Mouse (Mus musculus): ENCODE data around the gene Cyp1b1. TPM values are rescaled to one million over a fixed set of nuclear protein-coding genes. Genes with fewer than 3 reads are reported as not detected.

Gene Cyp1b1
- total and polyA plus RNA-seq, 3 experiments: not detected

DNA sequence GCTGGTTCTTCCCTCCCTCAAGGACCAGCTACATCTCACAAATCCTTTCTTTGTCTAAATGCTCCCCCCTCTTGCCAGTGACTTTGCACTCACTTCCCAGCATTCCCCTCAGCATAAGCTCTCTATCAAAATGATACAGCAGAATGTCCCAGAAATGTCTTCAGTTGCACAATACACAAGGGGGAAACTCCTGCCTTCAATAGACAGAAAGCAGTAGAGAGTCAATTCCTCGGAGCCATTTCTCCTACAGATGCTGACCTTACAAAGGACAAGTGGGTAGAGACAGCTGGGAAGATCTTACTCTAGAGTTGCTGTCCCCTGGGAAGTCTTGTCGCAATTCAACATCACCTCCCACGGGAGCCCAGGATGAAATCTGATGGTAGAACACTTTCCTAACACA, 22.7 kb upstream of the Cyp1b1 start:
- Histone ChIP-seq H3K27ac (ENCODE audit: control insufficient read depth, low read depth, low read length) (no peak overlapping the region), H3K27me3 (ENCODE audit: control insufficient read depth in 1 of 2, insufficient read depth in 2 of 2, low read length in 2 of 2) (peaks cover 0 to 3% of the 10 kb centered on the region in 2 experiments; a peak in 2 of 4 replicates), H3K4me3 (ENCODE audit: control insufficient read depth in 1 of 2, insufficient read depth in 1 of 2, low read depth in 2 of 2, low read length in 2 of 2) (no peak overlapping the region), H3K36me3 (ENCODE audit: control insufficient read depth in 1 of 2, insufficient read depth in 2 of 2, low read length in 2 of 2) (no peaks in the 10 kb centered on the region), H3K9ac (ENCODE audit: control insufficient read depth, low read depth, low read length, poor library complexity, severe bottlenecking) (no peak overlapping the region), H3K9me3 (replicated peaks; ENCODE audit: insufficient read depth, low read length) (no peaks in the 10 kb centered on the region), H3K79me2 (ENCODE audit: control insufficient read depth, insufficient read depth, low read length, poor library complexity) (no peaks in the 10 kb centered on the region), H3K4me1 (ENCODE audit: control insufficient read depth in 1 of 2, insufficient read depth in 2 of 2, low read length in 2 of 2) (no peaks in the 10 kb centered on the region)
- no peak for DNase-seq (ENCODE audit: low read depth, low spot score)
- TF ChIP-seq KAT2A (conservative IDR thresholded peaks at IDR 0.05; ENCODE audit: low read depth, low read length): no peak
- TF ChIP-seq RCOR1 (IDR thresholded peaks at IDR 0.05; ENCODE audit: low read depth, low read length): no peak
- TF ChIP-seq MAX (IDR thresholded peaks at IDR 0.05; ENCODE audit: low read length): no peak
- TF ChIP-seq MAZ (IDR thresholded peaks at IDR 0.05; ENCODE audit: low read depth, low read length): no peak
- TF ChIP-seq GATA1 (IDR thresholded peaks at IDR 0.05; ENCODE audit: low read depth, low read length): no peak
- TF ChIP-seq ELF1 (IDR thresholded peaks at IDR 0.05; ENCODE audit: low read depth, low read length): no peak
- no peak for TF ChIP-seq UBTF (IDR thresholded peaks at IDR 0.05; ENCODE audit: borderline replicate concordance, insufficient read depth, low read depth, low read length)
- TF ChIP-seq CHD1 (IDR thresholded peaks at IDR 0.05; ENCODE audit: low read depth, low read length): no peak

DNA sequence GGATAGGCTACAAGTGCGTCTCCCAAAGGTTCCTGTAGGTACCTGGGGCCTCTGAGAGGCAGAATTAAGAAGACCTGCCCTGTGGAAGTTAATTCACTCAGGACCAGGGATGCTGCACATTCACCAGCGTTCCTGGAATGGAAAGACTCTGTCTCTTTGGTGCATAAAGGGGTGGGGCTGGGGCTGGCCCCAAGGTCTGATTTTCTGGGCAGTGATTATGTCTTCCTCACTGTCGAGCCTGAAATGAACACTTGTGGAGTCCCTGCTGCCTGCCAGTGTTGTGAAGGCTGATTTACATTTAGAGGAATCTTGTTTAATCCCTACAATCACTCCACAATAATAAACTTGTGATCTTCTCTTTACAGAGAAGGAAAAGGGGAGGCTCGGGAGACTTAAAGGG, 18.2 kb upstream of the Cyp1b1 start:
- Histone ChIP-seq H3K9ac (ENCODE audit: control insufficient read depth, low read depth, low read length, poor library complexity, severe bottlenecking) (no peak overlapping the region), H3K9me3 (replicated peaks; ENCODE audit: insufficient read depth, low read length) (no peaks in the 10 kb centered on the region), H3K4me3 (ENCODE audit: control insufficient read depth in 1 of 2, insufficient read depth in 1 of 2, low read depth in 2 of 2, low read length in 2 of 2) (no peak overlapping the region), H3K36me3 (ENCODE audit: control insufficient read depth in 1 of 2, insufficient read depth in 2 of 2, low read length in 2 of 2) (no peaks in the 10 kb centered on the region), H3K27ac (ENCODE audit: control insufficient read depth, low read depth, low read length) (no peak overlapping the region), H3K4me1 (ENCODE audit: control insufficient read depth in 1 of 2, insufficient read depth in 2 of 2, low read length in 2 of 2) (no peaks in the 10 kb centered on the region), H3K27me3 (ENCODE audit: control insufficient read depth in 1 of 2, insufficient read depth in 2 of 2, low read length in 2 of 2) (no peaks in the 10 kb centered on the region; a peak in 2 of 4 replicates), H3K79me2 (ENCODE audit: control insufficient read depth, insufficient read depth, low read length, poor library complexity) (no peaks in the 10 kb centered on the region)
- DNase-seq (ENCODE audit: low read depth, low spot score): no peak
- TF ChIP-seq KAT2A (conservative IDR thresholded peaks at IDR 0.05; ENCODE audit: low read depth, low read length) (no peak), MAFK (IDR thresholded peaks at IDR 0.05; ENCODE audit: borderline replicate concordance, low read depth, low read length) (no peak), POLR2AphosphoS5 (IDR thresholded peaks at IDR 0.05; ENCODE audit: borderline replicate concordance, low read depth, low read length) (no peak), GABPA (IDR thresholded peaks at IDR 0.05; ENCODE audit: low read depth, low read length) (no peak), SMC3 (IDR thresholded peaks at IDR 0.05; ENCODE audit: low read depth, low read length) (no peak), MXI1 (IDR thresholded peaks at IDR 0.05; ENCODE audit: low read depth, low read length) (no peak), MEF2A (IDR thresholded peaks at IDR 0.05; ENCODE audit: extremely low read depth, insufficient replicate concordance, low read depth, low read length, poor library complexity, severe bottlenecking) (no peak), MYB (IDR thresholded peaks at IDR 0.05; ENCODE audit: low read depth, low read length) (no peak), E2F4 (IDR thresholded peaks at IDR 0.05; ENCODE audit: borderline replicate concordance, low read depth, low read length) (no peak), JUND (IDR thresholded peaks at IDR 0.05; ENCODE audit: low read depth, low read length) (no peak), POLR2A (IDR thresholded peaks at IDR 0.05; ENCODE audit: control insufficient read depth in 1 of 2, insufficient read depth in 1 of 2, low read depth in 1 of 2, low read length in 2 of 2, poor library complexity in 1 of 2) (no peak)
